Mouse (Mus musculus) urinary bladder, postnatal 14 days (tissue): Measurements from ENCODE around the gene Xcr1.

Source experiments
- DNase-seq: peaks from one replicate; pipeline ENCODE4 v3.0.0; 2021; ENCODE audit warnings: low spot score

The Xcr1 gene

DNA sequence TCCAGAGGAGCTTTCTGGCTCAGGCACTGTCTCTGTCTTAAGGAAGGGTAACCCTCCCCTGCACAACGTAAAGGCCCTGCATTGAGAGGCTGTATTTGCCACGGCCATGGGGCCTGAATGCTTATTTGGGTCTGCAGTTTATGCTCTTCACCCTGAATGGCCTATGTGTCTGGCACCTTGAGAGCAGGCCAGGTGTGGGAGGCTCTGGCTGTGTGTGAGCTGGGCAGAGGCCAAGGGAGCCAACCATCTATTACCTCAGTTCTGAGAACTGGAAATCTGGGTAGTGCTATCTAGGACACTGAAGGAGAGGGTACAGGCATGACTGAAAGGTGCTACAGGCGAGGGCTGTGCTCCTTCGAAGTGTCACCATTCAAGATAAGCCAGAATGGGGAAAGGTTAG is 47.0 kb downstream of the Xcr1 start:
- no peak for DNase-seq

- no peak for DNase-seq
Measured at GRCm38 (mm10) chr9:123814326-123814725, 47.5 kb downstream of the Xcr1 start.

DNA sequence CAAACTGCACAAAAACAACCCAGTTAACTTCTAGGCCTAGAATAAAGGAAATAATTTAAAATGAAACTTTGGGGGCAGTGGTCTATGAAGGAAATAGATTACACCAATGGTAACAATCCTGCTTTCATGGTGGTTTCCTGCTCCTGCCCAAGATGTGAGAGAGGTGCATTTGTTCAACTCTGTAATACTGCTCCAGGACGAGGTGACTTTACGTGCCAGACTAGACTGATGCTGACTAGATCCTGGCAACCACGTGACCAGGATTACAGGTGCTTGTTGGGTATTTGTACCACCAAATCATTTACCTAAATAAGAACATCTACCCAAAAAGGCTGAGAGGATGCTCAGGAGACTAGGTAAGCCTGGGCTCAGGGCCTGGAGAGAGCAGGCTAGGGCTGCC is 50.0 kb downstream of the Xcr1 start:
- DNase-seq = no peak

GRCm38 (mm10) chr9:123808583-123808982 is 53.2 kb downstream of the Xcr1 start:
- no peak for DNase-seq

GRCm38 (mm10) chr9:123806267-123806666 is 55.6 kb downstream of the Xcr1 start, which contains the start of gene Cxcr6:
Cxcr6 (plus strand) TSS chr9:123806475.
- no peak for DNase-seq

DNA sequence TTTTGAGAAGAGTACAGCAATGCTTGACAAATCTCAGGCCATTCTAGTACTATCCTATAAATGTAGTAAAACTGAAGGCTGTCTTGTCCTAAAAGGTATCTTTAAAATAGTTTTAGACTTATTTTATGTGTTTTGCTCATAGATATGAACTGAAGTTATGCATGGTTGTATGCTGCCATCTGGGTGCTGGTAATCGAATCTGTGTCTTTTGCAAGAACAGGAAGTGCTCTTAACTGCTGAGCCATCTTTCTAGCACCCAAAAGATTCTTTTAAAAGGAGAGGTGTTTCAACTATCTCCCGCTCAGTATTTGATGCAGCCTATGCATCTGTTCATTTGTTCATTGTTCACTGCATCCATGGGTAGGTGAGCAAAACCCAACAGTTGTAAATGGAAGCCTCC is 56.6 kb downstream of the Xcr1 start:
- no peak for DNase-seq

GRCm38 (mm10) chr9:123802896-123803295 is 58.9 kb downstream of the Xcr1 start:
- no peak for DNase-seq

DNA sequence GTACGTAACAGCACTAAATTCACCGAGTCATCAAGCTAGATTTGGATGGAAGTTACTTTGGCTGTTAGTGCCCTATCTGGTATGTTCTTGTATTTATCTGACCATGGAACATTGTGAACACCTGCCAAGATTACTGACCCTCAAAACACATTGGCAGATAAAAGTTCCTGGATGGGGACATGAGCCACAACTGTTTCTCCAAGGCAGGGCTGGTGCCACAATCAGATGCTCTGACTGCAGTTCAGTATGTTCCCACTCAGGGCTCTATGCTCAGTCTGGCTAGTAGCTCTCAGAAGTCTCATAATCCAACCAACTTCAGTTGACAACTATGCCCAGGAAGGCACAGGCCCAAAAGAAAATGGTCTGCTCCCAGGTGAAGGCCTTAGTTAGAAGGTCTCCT is 59.4 kb downstream of the Xcr1 start:
- DNase-seq = no peak
